18 mouse cellular contexts compared by ENCODE assay signal in genomic region chr1:36294402-36294801, GRCm38 (mm10). TPM values are rescaled to one million over a fixed set of nuclear protein-coding genes. Genes with fewer than 3 reads are reported as not detected.
DNase-seq lines count a peak whose midpoint lies in the region; ATAC-seq lines count a peak whose summit lies in the region.
"Had no signal": no experiment of that assay in that cellular context is flagged by ENCODE, and none has a peak within 500 bp of the region (broad histone marks: within the 10 kb centered on the region; RNA-seq: fewer than 3 reads in every experiment).

No protein-coding gene starts in this region.

- DNase-seq in lung, postnatal 25 days (ENCODE audit: low spot score) = peak; percentile 26
- no peak for DNase-seq in lung, postnatal 36 days
- DNase-seq in naive thymus-derived CD4-positive, alpha-beta T cell, adult 2 months (ENCODE audit: low read depth) = peak; percentile 80
- DNase-seq in thymus, postnatal 14 days = peak; percentile 69
- no peak for DNase-seq in kidney, adult 9 months
- DNase-seq in gastrocnemius, postnatal 10 days = no peak
- no peak for DNase-seq in cerebellum, postnatal 25 days
- DNase-seq: adrenal gland, postnatal 36 days; cerebellum, adult 11-12 months; cerebellum, postnatal 36 days; heart, adult 2 months; heart, postnatal 4 days; lung, adult 2 months; lung, postnatal 4 days; right cerebral cortex, postnatal 25 days had no signal

- ATAC-seq in CD4-positive, CD25-positive, alpha-beta regulatory T cell, adult 4 months = peak; percentile 60
- ATAC-seq: intestine, postnatal 0 days; Patski had no signal

RNA-seq across cellular contexts. Expression of gene Arid5a, which starts 13.1 kb away (rescaled TPM):
- polyA plus RNA-seq in CD4-positive, CD25-positive, alpha-beta regulatory T cell, adult 4 months (2017; shearing (Covaris generic)) = 100 to 1,000 TPM in 1 of 2 experiments, 10 to 100 TPM in 1; 92.4 to 160 TPM
- 10 to 100 TPM; 15.5 to 16.4 TPM for total RNA-seq in gastrocnemius, postnatal 10 days (2021)

RNA-seq across cellular contexts. Expression of gene Neurl3, which starts 19.9 kb away (rescaled TPM):
- polyA plus RNA-seq in CD4-positive, CD25-positive, alpha-beta regulatory T cell, adult 4 months (2017; shearing (Covaris generic)) = 100 to 1,000 TPM in 1 of 2 experiments, 10 to 100 TPM in 1; 62.4 to 137 TPM
- total RNA-seq in gastrocnemius, postnatal 10 days (2021) = 1 to 10 TPM; 1.9 to 2.5 TPM

RNA-seq across cellular contexts. Expression of gene Uggt1, which starts 49.9 kb away (rescaled TPM):
- 10 to 100 TPM; 22.7 to 26.5 TPM for polyA plus RNA-seq in CD4-positive, CD25-positive, alpha-beta regulatory T cell, adult 4 months (2017; shearing (Covaris generic))
- total RNA-seq in gastrocnemius, postnatal 10 days (2021) = 10 to 100 TPM; 21.9 to 27.5 TPM

Comparison
In these comparisons a context has a peak if more than half of its experiments do, and no peak if none do; other contexts are left out.
1. DNase-seq: peak in lung, postnatal 25 days (single experiment), naive thymus-derived CD4-positive, alpha-beta T cell, adult 2 months (single experiment) and thymus, postnatal 14 days (single experiment); none in lung, postnatal 36 days (single experiment), kidney, adult 9 months (single experiment), gastrocnemius, postnatal 10 days (single experiment) and cerebellum, postnatal 25 days (0 of 2).